Mouse (Mus musculus) skeletal muscle tissue, postnatal 0 days (tissue): Measurements from ENCODE around the gene Olfr638. TPM values are rescaled to one million over a fixed set of nuclear protein-coding genes. Genes with fewer than 3 reads are reported as not detected.

Experiments
- polyA plus RNA-seq: library from polyadenylated mRNA; unstranded; fragments of >200 nt; fragmentation: Nextera tagmentation; extraction: Ambion mirVana; gene quantifications from 2 replicates; pipeline ENCODE4 v1.2.1, GENCODE M21; 2015

Olfr638 gene
- polyA plus RNA-seq: not detected in 2 replicates

GRCm38 (mm10) chr7:103998446-103998845 is at the start of gene Olfr638:
Gene Olfr638, plus strand, starts transcription at chr7:103998746.

GRCm38 (mm10) chr7:103970852-103971251 is 27.7 kb upstream of the Olfr638 start, which contains the start of gene Olfr635:
Gene Olfr635, plus strand, starts transcription at chr7:103971152.

GRCm38 (mm10) chr7:104017203-104017602 is 18.7 kb downstream of the Olfr638 start, which contains the start of gene Olfr639:
Gene Olfr639, minus strand, starts transcription at chr7:104017303.

GRCm38 (mm10) chr7:104025473-104025872 is 26.9 kb downstream of the Olfr638 start, which contains the start of gene Olfr640:
Gene Olfr640, minus strand, starts transcription at chr7:104025573.

GRCm38 (mm10) chr7:104035145-104035544 is 36.6 kb downstream of the Olfr638 start, which contains the start of gene Olfr641:
Gene Olfr641, plus strand, starts transcription at chr7:104035445.

GRCm38 (mm10) chr7:104052566-104052965 is 54.0 kb downstream of the Olfr638 start, which contains the start of gene Olfr642:
Gene Olfr642, minus strand, starts transcription at chr7:104052666.

Other genes with a start within 250 kb of the Olfr638 start
- not detected in 2 replicates for gene Olfr630, start 241.4 kb upstream of the Olfr638 start, polyA plus RNA-seq
- not detected in 2 replicates for gene Olfr69, start 227.2 kb upstream of the Olfr638 start, polyA plus RNA-seq
- not detected in 2 replicates for gene Olfr68, start 219.0 kb upstream of the Olfr638 start, polyA plus RNA-seq
- gene Olfr67, start 206.9 kb upstream of the Olfr638 start, polyA plus RNA-seq: not detected in 2 replicates
- gene Hbb-bt, start 184.8 kb upstream of the Olfr638 start, polyA plus RNA-seq: 421 and 497 TPM in 2 replicates
- gene Hbb-bs, start 170.7 kb upstream of the Olfr638 start, polyA plus RNA-seq: 1,956 and 2,204 TPM in 2 replicates
- not detected in 2 replicates for gene Hbb-bh2, start 158.2 kb upstream of the Olfr638 start, polyA plus RNA-seq
- not detected in 2 replicates for gene Hbb-bh1, start 155.6 kb upstream of the Olfr638 start, polyA plus RNA-seq
- gene Hbb-y, start 145.5 kb upstream of the Olfr638 start, polyA plus RNA-seq: not detected in 2 replicates
- not detected in 2 replicates for gene Olfr66, start 112.5 kb upstream of the Olfr638 start, polyA plus RNA-seq
- gene Olfr64, start 104.3 kb upstream of the Olfr638 start, polyA plus RNA-seq: not detected in 2 replicates
- not detected in 2 replicates for gene Olfr65, start 95.3 kb upstream of the Olfr638 start, polyA plus RNA-seq
- gene Olfr631, start 69.9 kb upstream of the Olfr638 start, polyA plus RNA-seq: not detected in 2 replicates
- gene Olfr632, start 64.4 kb upstream of the Olfr638 start, polyA plus RNA-seq: not detected in 2 replicates
- gene Olfr633, start 54.3 kb upstream of the Olfr638 start, polyA plus RNA-seq: not detected in 2 replicates
- gene Olfr635, start 27.6 kb upstream of the Olfr638 start, polyA plus RNA-seq: not detected in 2 replicates
- gene Olfr639, start 18.6 kb downstream of the Olfr638 start, polyA plus RNA-seq: not detected in 2 replicates
- gene Olfr640, start 26.8 kb downstream of the Olfr638 start, polyA plus RNA-seq: not detected in 2 replicates
- gene Olfr641, start 36.7 kb downstream of the Olfr638 start, polyA plus RNA-seq: not detected in 2 replicates
- gene Olfr642, start 53.9 kb downstream of the Olfr638 start, polyA plus RNA-seq: not detected in 2 replicates
- not detected in 2 replicates for gene 4930516K23Rik, start 62.7 kb downstream of the Olfr638 start, polyA plus RNA-seq
- not detected in 2 replicates for gene Olfr644, start 73.1 kb downstream of the Olfr638 start, polyA plus RNA-seq
- not detected in 2 replicates for gene Olfr645, start 86.7 kb downstream of the Olfr638 start, polyA plus RNA-seq
- not detected in 2 replicates for gene Olfr646, start 106.1 kb downstream of the Olfr638 start, polyA plus RNA-seq
- gene Ubqln5, start 131.1 kb downstream of the Olfr638 start, polyA plus RNA-seq: not detected in 2 replicates
- gene Olfr643, start 138.7 kb downstream of the Olfr638 start, polyA plus RNA-seq: not detected in 2 replicates
- gene Ubqln3, start 144.5 kb downstream of the Olfr638 start, polyA plus RNA-seq: not detected in 2 replicates
- gene Ubqlnl, start 151.8 kb downstream of the Olfr638 start, polyA plus RNA-seq: not detected in 2 replicates
- not detected in 2 replicates for gene Olfm5, start 166.1 kb downstream of the Olfr638 start, polyA plus RNA-seq
- gene Olfr648, start 184.6 kb downstream of the Olfr638 start, polyA plus RNA-seq: 0.05 TPM in 1 of 2 replicates, not detected in the other
- not detected in 2 replicates for gene Olfr649, start 197.2 kb downstream of the Olfr638 start, polyA plus RNA-seq
- gene Trim6, start 220.0 kb downstream of the Olfr638 start, polyA plus RNA-seq: 0.56 and 0.97 TPM in 2 replicates
- gene Trim34a, start 245.7 kb downstream of the Olfr638 start, polyA plus RNA-seq: 1.7 and 2.2 TPM in 2 replicates